Mouse (Mus musculus) G1E (cell line): ENCODE measurements at regions not wholly inside any gene's neighbourhood (a gene's known extent, or its start where the extent isn't known, plus 50 kb on each side); places are given as distances from the start of the nearest gene placed in this dataset.

Source experiments
- CTCF ChIP-seq: IDR thresholded peaks from 2 replicates; pipeline ENCODE4 v1.5.1; 2012; ENCODE audit warnings: low read depth, low read length, inconsistent platforms, mixed read lengths
- GATA1 ChIP-seq: IDR thresholded peaks from 2 replicates; pipeline ENCODE4 v1.6.1; 2012; ENCODE audit warnings: borderline replicate concordance, low read length, inconsistent platforms, mixed read lengths
- GATA2 ChIP-seq: IDR thresholded peaks from 2 replicates; pipeline ENCODE4 v1.6.1; 2012; ENCODE audit warnings: low read depth, low read length, inconsistent platforms, borderline replicate concordance
- POLR2AphosphoS5 ChIP-seq: IDR thresholded peaks from 2 replicates; pipeline ENCODE4 v1.6.1; 2012; ENCODE audit warnings: low read depth, low read length, inconsistent platforms; ENCODE audit not compliant: insufficient replicate concordance
- TAL1 ChIP-seq: conservative IDR thresholded peaks from 2 replicates; pipeline ENCODE4 v1.6.1; 2012; ENCODE audit warnings: low read depth, low read length, inconsistent platforms, mixed read lengths

DNA sequence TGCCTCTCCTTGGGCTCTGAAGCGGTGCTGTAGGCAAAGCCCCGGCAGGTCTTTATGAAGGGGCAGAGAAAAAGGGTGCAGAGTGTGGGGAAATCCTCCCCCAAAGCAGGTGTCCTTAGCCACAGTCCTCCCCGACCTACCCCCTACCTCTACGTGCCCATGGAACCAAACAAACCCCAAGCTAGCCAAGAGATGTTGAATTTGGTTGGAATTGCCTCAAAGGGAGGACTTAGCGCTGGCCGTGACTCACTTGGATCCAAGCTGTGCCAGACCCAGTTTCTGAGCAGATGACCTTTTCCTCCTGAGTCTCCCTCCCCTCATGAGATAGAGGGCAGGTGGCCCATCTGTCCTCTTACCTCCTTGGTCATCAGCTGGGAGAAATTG, 74.9 kb downstream of the E030025P04Rik start:
- TF ChIP-seq CTCF, result no peak
- no peak for TF ChIP-seq TAL1
- no peak for TF ChIP-seq GATA1
- no peak for TF ChIP-seq POLR2AphosphoS5
- TF ChIP-seq GATA2, result no peak
